Mouse (Mus musculus) R1 (cell line): ENCODE data around the gene Gpc3.
A peak's percentile ranks its signal among the peaks of the same experiment; 100 is the strongest.

ENCODE experiments used
- DNase-seq: peaks from one replicate; pipeline ENCODE4 v3.0.0-alpha.2; 2018; ENCODE audit warnings: low read depth, low spot score

The Gpc3 gene

GRCm38 (mm10) chrX:52412936-52413335, 200.8 kb downstream of the Gpc3 start:
- no peak for DNase-seq

GRCm38 (mm10) chrX:52401188-52401587, 212.6 kb downstream of the Gpc3 start:
- DNase-seq = no peak

DNA sequence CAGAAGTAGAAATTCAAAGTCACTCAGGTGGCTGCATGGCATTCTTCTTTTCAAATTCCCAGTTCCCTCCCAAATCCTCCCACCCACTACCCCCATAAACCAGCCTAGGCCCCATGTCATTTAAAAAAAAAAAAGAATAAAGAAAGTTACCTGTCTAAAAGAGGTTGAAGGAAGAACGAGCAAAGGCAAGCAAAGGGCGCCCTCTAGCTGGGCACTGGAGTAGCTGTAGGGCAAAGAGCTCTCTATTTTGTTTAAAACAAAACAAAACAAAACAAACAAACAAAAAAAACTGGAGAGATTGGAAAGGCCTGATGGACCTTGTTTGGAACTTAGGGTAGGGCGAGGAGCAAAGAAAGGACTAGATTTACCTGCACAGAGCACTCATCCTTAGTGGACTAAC, 238.6 kb downstream of the Gpc3 start:
- peak; percentile 47 for DNase-seq

GRCm38 (mm10) chrX:52374209-52374608, 239.5 kb downstream of the Gpc3 start:
- no peak for DNase-seq

DNA sequence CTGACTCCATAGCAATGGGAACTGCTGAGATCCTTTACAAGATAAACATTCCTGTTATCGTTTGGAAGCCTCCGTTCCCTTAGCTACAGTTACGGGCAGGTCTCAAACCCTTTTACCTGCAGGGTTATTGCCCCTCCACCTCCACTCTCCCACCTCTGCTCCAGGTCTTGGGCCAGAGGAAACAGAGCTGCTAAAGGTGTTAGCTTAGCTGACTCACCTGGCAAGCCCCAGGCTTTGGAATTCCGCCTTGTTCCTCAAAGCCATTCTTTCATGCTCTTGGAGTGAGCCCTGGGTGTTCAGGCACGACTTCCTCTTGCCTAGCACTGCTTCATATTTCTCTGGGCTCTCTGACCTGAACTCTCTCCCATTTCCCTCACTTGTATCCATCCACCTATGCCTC, 241.3 kb downstream of the Gpc3 start:
- DNase-seq = no peak

DNA sequence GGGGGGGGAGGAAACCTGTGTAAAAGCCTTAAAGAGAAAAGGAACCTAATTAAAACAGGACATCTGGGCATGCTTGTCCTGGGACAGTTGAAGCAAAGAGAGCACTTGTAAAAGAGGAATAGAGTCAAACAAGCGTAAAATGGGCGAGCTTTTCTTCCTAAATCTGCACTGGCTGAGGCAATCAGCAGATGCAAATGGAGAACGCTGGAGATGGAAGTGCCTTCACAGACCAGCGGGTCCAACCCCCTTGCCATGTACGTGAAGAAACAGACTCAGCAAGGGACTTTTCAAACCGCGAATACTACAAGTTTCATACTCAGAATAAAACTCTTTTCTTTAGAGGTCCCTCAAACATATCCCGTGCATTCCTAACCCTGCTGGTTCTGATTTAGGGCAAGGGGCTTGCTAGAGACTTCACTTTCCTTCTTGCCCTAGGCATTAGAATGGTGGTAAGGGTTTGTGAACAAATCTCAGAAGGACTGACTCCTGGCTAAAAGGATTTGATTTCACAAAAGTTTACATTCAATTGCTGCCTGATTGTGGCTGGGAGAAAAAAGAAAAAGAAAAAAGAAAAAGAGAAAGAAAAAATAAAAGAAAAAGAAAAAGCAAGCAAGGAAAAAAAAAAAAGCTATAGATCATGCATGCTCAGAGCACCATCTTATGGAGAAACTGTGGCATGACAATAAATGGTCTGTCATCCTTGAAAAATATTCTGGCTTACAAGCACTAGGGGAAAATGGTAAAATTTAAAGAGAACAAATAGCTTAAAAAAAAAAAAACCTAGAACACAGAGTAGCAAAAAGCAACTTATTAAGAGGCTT, 243.6 kb downstream of the Gpc3 start:
- DNase-seq = peak; percentile 29

DNA sequence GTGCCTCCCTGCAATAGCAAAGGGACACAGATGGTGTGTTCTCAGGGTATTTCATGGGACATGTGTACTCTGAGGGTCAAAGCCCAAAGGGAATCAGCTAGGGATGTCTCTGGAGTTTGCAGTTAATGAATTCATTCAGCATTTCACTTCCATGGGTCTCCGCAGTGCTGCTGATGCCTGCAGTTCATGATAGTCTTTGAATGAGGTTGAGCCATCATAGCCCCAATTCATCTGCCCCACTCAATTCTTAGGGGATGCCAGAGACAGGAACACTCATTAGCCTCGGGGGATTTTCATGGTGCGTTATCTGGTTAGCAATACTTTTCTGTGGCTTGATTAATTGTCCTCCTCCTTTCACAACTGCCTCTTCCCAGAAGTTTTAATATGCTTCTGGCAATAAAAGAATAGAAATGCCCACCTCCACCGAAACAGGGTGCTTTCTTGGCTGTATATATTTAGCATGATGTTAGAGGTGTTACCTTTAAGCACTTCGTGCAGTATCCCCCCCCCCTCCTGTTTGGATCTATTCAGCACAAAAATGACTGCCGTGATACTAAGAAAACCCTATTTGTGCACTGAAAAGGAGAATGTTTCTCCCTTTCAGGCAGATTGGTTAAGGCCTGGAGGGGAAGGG, 244.3 kb downstream of the Gpc3 start:
- no peak for DNase-seq

DNA sequence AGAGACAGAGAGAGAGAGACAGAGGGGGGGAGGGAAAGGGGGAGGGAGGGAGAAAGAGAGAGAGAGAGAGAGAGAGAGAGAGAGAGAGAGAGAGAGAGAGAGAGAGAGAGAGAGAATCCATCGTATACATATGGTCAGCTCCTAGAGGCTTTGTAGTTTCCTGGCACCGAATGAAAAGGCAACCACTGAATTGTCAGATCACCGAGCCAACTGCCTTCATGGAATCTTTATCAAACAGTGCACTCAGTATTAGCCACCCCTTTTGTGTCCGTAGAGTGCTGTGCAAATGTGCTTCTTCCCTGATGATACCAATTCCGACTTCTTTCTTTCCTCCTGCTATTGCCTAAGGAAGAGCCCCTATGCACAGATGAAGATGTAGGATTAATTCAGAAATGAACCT, 246.9 kb downstream of the Gpc3 start:
- no peak for DNase-seq

DNA sequence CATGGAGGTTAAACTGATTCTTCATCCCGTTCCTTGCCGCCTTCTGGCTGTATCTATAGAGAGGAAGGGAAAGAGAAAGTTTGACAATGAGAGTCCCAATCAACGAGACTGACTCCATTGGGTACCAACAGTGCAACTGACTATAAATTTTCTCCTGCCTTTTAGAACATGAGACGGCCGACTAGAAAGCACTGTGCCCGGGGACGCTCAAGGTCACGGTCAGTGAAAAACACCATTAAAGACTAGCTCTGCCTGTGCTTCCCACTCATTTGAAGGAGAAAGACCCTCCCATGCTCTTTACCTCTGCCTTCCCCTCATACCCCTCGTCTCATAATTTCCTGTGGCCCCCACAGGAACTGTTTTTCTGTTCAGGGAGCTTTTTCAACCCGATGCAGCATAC, 248.0 kb downstream of the Gpc3 start:
- no peak for DNase-seq

- no peak for DNase-seq
Observed at GRCm38 (mm10) chrX:52362241-52363011, 251.3 kb downstream of the Gpc3 start.

- DNase-seq = no peak
Observed at GRCm38 (mm10) chrX:52352981-52353380, 260.8 kb downstream of the Gpc3 start.

GRCm38 (mm10) chrX:52350631-52351030, 263.1 kb downstream of the Gpc3 start:
- DNase-seq = peak; percentile 63

GRCm38 (mm10) chrX:52348773-52349172, 265.0 kb downstream of the Gpc3 start:
- peak; percentile 98 for DNase-seq

GRCm38 (mm10) chrX:52344018-52344417, 269.7 kb downstream of the Gpc3 start:
- DNase-seq = no peak

- no peak for DNase-seq
Observed at GRCm38 (mm10) chrX:52340251-52340650, 273.5 kb downstream of the Gpc3 start.

DNA sequence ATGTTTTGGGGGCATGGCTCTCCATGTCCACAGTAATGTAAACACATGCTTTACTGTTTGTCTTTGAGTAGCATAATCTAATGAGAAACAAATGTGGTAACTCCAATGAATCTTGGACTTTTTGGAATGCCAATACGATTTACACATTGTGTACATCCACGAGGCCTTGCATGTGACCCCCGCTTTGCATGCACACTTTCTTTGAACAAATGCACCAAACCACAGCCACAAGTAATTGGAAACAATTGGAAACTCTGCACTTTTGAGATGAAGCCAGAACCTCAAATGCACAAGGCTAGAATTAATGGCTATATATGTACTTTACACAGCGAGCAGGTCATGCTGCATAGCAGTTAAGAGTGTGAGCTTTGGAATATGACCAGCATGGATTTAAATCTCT, 292.0 kb downstream of the Gpc3 start:
- DNase-seq = no peak

- DNase-seq = no peak
Observed at GRCm38 (mm10) chrX:52320653-52321052, 293.1 kb downstream of the Gpc3 start.

DNA sequence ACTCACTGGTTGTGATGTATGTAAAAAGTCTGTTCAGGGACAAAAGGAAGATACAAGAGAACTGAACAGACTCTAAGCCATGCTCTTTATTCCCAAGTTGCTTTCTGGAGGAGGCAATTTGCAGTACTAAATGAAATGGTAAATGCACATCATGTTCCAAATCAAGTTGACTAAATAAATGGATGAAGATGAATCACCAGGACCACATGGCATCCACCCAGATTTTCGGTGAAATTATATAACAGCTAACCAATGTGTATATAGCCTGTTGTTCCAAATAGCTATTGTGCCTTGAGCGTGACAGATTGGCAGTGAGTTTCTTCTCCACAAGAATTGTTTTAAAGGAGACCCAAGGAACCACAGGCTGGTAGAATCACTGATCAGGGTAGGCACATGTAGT, 302.8 kb downstream of the Gpc3 start:
- no peak for DNase-seq

DNA sequence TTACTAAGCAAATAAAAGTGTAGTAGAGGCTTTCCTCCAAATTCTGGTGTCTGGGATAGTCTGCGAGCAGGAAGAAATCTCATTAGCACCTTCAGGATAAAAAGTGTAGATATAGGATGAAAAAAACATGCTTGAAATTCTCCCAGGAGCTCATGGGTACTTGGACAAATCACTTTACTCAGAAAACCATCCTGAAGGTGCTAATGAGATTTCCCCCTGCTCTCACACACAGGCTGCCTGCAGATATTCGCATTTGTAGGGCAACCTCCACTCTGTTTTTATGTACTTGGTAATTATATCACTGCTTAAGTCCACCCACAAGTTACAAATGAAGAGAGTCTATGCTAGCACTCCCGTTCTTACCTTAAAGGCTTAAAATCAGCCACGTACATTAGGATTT, 308.5 kb downstream of the Gpc3 start:
- no peak for DNase-seq

DNA sequence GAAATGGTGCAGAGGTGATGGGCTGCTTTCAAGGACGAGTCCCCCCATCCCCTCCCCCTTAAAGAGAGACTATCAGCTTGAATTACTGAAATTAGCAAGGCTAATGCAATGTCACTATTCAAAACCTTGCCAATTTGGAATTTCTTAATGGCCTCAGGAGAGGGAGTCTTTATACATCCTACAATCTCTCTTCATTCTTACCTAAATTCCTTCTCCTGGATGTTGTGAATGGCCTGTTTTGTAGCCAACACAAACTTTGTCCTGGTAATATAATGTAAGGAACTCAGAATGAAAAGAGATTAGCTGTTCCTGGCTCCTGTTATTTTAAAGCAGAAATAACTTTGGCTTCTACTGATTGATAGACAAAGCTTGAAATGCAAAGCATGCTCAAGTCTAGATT, 325.0 kb downstream of the Gpc3 start:
- peak; percentile 12 for DNase-seq

GRCm38 (mm10) chrX:52287944-52288343, 325.8 kb downstream of the Gpc3 start:
- DNase-seq = no peak

GRCm38 (mm10) chrX:52282070-52282469, 331.7 kb downstream of the Gpc3 start:
- DNase-seq = no peak
